Mouse (Mus musculus) layer of hippocampus, adult 9-10 months (tissue): Measurements from ENCODE around the gene Gm10718.
"Not testable (repeated sequence)": the region's sequence is repeated elsewhere in the genome, so short reads cannot be mapped to it uniquely, and the experiment has no call there.

Experiments
- DNase-seq: peaks from one replicate; pipeline ENCODE4 v3.0.0; 2022; ENCODE audit warnings: low spot score

The Gm10718 gene

GRCm38 (mm10) chr9:3025653-3026052 is 2.3 kb downstream of the Gm10718 start:
- peak; percentile 65 for DNase-seq

- DNase-seq, result not testable (repeated sequence)
Observed at GRCm38 (mm10) chr9:3026136-3026535, 2.8 kb downstream of the Gm10718 start.

GRCm38 (mm10) chr9:3026741-3027140 is 3.4 kb downstream of the Gm10718 start:
- DNase-seq, result not testable (repeated sequence)

GRCm38 (mm10) chr9:3027200-3027599 is 3.9 kb downstream of the Gm10718 start:
- not testable (repeated sequence) for DNase-seq

- peak; percentile 26 for DNase-seq
Observed at GRCm38 (mm10) chr9:3029276-3030000, 6.1 kb downstream of the Gm10718 start.

GRCm38 (mm10) chr9:3030677-3031318 is 7.5 kb downstream of the Gm10718 start:
- not testable (repeated sequence) for DNase-seq

GRCm38 (mm10) chr9:3034299-3034698 is 11.0 kb downstream of the Gm10718 start, which contains the start of gene Gm17535:
Gene Gm17535 (plus strand): TSS chr9:3034599.
- not testable (repeated sequence) for DNase-seq

- not testable (repeated sequence) for DNase-seq
Observed at GRCm38 (mm10) chr9:3036577-3036976, 13.2 kb downstream of the Gm10718 start, which contains the start of gene Gm10715. Gene Gm10715 (plus strand): TSS chr9:3036877.

- not testable (repeated sequence) for DNase-seq
Observed at GRCm38 (mm10) chr9:3038161-3038560, 14.8 kb downstream of the Gm10718 start.
